Mouse (Mus musculus) heart, adult 2 months (tissue): ENCODE results near the gene Pum2. TPM values are rescaled to one million over a fixed set of nuclear protein-coding genes. Genes with fewer than 3 reads are reported as not detected.

Source experiments
- DNase-seq, 2 experiments: peaks; one replicate each; pipeline ENCODE4 v3.0.0; 2021
- H3K27ac ChIP-seq: fragments of 200-600 bp; 2 replicates; pipeline ENCODE4 v1.8.1; 2022
- H3K27me3 ChIP-seq: fragments of 200-500 bp; 2 replicates; pipeline ENCODE4 v1.6.1; 2012; ENCODE audit warnings: mild to moderate bottlenecking, low read length, inconsistent platforms, mixed read lengths; ENCODE audit not compliant: control insufficient read depth, insufficient read depth
- H3K36me3 ChIP-seq: fragments of 200-500 bp; 2 replicates; pipeline ENCODE4 v1.6.1; 2012; ENCODE audit warnings: low read length, inconsistent platforms; ENCODE audit not compliant: control insufficient read depth, insufficient read depth
- H3K4me1 ChIP-seq: fragments of 200-500 bp; 2 replicates; pipeline ENCODE4 v1.6.1; 2011; ENCODE audit warnings: low read length; ENCODE audit not compliant: control insufficient read depth, insufficient read depth
- H3K4me3 ChIP-seq: fragments of 200-600 bp; 2 replicates; pipeline ENCODE4 v1.8.1; 2022
- H3K79me2 ChIP-seq: fragments of 200-500 bp; replicated peaks from 2 replicates; pipeline ENCODE4 v1.6.1; 2012; ENCODE audit warnings: mild to moderate bottlenecking, inconsistent platforms, low read length, moderate library complexity, mixed read lengths; ENCODE audit not compliant: control insufficient read depth, insufficient read depth
- H3K9ac ChIP-seq: fragments of 200-500 bp; 2 replicates; pipeline ENCODE4 v1.6.1; 2012; ENCODE audit warnings: low read depth, mild to moderate bottlenecking, control low read depth, inconsistent platforms, low read length, mixed read lengths
- CTCF ChIP-seq: fragments of 200-600 bp; IDR thresholded peaks from 2 replicates; pipeline ENCODE4 v1.8.1; 2022; ENCODE audit warnings: antibody characterized with exemption, mild to moderate bottlenecking, moderate library complexity
- EP300 ChIP-seq: fragments of 200-500 bp; IDR thresholded peaks from 2 replicates; pipeline ENCODE4 v1.6.1; 2011; ENCODE audit warnings: low read depth, low read length, control low read depth; ENCODE audit not compliant: insufficient read depth
- POLR2A ChIP-seq: fragments of 200-500 bp; IDR thresholded peaks from 2 replicates; pipeline ENCODE4 v1.6.1; 2011; ENCODE audit warnings: mild to moderate bottlenecking, low read depth, low read length, control low read depth; ENCODE audit not compliant: insufficient read depth
- whole genome bisulfite sequencing: fragments of 180-500 bp; shearing (Covaris S2); methylation state at CpG from one replicate; pipeline ENCODE4 v1.1.7; 2018; 5-methylcytosine and 5-hydroxymethylcytosine counted together
- intact Hi-C: fragments of 180-260 bp; cut with DNase I; formaldehyde crosslinking; loops from one replicate; pipeline ENCODE4 v1.15.1; 2025
- polyA plus RNA-seq: library from polyadenylated mRNA; depleted of rRNA; stranded (reverse); fragments of >200 nt; gene quantifications from 2 replicates; pipeline ENCODE4 v1.2.3, GENCODE M21; 2012; rRNA removed
- total RNA-seq, 2 experiments: library from RNA; stranded (reverse); gene quantifications; 2 replicates each; pipeline ENCODE4 v1.2.3; 2021

Pum2 gene
- total and polyA plus RNA-seq, 3 experiments, result 38.6 to 130 (median 130) TPM

DNA sequence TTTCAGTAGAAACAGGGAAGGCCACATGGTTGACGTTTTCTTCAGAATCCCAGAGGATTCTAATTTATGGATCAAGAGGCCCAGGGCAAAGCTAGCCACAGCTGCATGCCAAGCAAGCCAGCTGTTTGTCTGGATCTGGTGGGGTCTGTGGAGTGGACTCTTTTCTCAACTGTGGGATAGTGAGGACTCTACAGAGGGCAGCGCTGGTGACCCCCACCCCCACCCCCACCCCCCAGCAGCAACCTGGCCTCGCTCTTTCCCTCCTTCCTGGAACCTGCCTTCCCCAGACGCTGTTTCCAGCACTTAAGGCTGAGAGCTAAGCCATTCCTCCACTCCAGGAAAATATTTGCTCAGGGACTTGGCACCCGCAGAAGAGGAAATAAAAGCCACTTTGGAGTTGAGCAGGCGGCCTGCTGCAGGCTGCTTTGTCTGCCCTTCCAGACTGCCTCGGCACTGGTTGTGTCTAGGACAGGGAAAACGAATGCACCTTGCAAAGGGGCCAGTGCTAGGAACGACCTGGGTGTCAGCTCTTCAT is 124.6 kb downstream of the Pum2 start:
- WGBS, result 42% methylated on average over 9 of the region's 9 CpGs
- Histone ChIP-seq H3K4me3 (no peak overlapping the region), H3K79me2 (no peaks in the 10 kb centered on the region), H3K4me1 (peaks cover 2% of the 10 kb centered on the region; the same call in 1 of the 2 replicates), H3K9ac (no peak overlapping the region), H3K27ac (no peak overlapping the region; the same call in 1 of the 2 replicates), H3K36me3 (no peaks in the 10 kb centered on the region), H3K27me3 (no peaks in the 10 kb centered on the region)
- TF ChIP-seq POLR2A, result no peak
- no peak for TF ChIP-seq CTCF
- TF ChIP-seq EP300, result no peak
- intact Hi-C loops, result no loop called here
- DNase-seq, result peak in 1 of 2 experiments; percentile 33

Other genes with a start within 250 kb of the Pum2 start
- 100 to 1,000 TPM; 163 to 193 TPM for gene Rhob, start 174.1 kb upstream of the Pum2 start, total RNA-seq
- gene Rhob, start 174.1 kb upstream of the Pum2 start, polyA plus RNA-seq, result 184 and 194 TPM in 2 replicates
- not detected for gene Slc7a15, start 75.1 kb upstream of the Pum2 start, total RNA-seq
- gene Slc7a15, start 75.1 kb upstream of the Pum2 start, polyA plus RNA-seq, result not detected in 2 replicates
- gene Sdc1, start 97.2 kb downstream of the Pum2 start, total RNA-seq, result 1 to 10 TPM; 4.8 to 5.7 TPM
- gene Sdc1, start 97.2 kb downstream of the Pum2 start, polyA plus RNA-seq, result 9.1 and 11.0 TPM in 2 replicates
- 100 to 1,000 TPM; 366 to 372 TPM for gene Laptm4a, start 247.5 kb downstream of the Pum2 start, total RNA-seq
- 314 and 519 TPM in 2 replicates for gene Laptm4a, start 247.5 kb downstream of the Pum2 start, polyA plus RNA-seq